Mouse (Mus musculus): ENCODE data around the gene Strip2.
A peak's percentile ranks its signal among the peaks of the same experiment; 100 is the strongest.

Gene Strip2

GRCm38 (mm10) chr6:29930665-29931064 lies 13.9 kb downstream of the Strip2 start:
- DNase-seq: no peak

DNA sequence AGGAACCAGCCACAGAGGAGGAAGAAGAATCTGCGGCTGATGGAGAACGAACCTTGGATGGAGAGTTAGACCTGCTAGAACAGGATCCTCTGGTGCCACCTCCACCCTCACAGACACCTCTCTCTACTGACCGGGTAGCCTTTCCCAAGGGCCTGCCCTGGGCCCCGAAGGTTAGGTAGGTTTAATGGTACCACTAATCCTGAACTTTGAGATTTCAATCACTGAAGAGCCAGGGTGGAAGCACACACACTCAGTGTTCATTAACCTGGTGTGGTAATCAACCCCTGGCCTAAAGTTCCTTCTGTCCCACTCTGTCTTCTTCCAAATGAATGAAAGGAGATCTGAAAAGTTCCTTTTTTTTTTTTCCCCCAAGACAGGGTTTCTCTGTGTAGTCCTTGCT lies 14.4 kb downstream of the Strip2 start:
- DNase-seq: no peak

DNA sequence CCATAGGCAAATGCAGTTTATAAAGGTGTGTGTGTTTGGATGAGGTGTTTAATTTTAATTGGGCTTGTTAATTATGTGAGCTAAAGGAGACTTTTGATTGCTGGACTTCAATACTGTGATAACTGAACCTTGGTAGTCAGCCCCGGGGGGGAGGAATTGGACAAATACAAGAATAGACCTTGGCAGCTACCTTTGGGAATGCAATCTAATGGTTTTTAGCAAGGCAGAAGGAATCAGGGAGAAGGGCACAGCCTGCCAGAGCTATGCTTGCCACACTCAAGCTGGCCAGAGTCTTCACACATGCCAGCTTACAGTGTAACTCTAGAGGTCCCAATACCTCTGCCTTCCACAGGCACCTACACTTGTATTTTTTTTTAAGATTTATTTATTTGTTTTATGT lies 18.9 kb downstream of the Strip2 start:
- DNase-seq: peak; percentile 15

DNA sequence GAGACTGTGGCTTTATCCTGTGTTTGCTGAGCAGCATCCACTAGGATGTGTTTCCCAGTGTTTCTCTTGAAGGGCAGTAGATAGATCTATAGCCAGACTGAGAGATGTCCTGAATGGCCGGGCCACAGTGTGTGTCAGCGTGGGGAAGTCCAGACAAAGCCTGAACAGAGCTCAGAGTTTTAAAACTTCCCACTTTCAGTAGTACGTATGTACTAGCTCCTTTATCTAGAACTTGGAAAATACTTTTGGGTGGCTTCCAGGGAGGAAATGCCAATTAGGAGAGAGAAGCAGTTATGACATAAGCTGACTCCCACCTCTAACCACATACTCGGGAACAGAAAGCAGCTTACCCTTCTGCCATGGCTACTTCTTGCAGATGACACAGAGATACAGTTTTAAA lies 23.6 kb downstream of the Strip2 start:
- no peak for DNase-seq

- DNase-seq: no peak
Measured at GRCm38 (mm10) chr6:29941036-29941435, 24.2 kb downstream of the Strip2 start.

DNA sequence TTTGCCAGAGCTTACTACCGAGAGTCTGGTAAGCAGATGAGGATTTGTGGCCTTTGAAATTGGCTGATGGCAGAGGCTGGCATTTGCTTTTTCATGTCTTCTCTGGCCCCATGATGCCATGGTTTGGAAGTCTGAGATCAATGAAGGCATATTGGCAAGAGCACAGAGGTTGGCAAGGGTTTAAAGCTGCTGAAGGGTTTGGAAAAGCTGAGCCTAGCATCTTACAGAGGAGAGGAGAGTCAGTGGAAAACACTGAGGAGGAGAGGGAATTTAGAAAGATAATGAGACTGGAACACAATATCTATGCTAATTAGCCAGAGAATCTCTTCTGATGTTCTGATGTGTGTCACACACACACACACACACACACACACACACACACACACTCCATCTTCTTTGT lies 27.7 kb downstream of the Strip2 start:
- no peak for DNase-seq

GRCm38 (mm10) chr6:29946568-29946967 lies 29.8 kb downstream of the Strip2 start:
- DNase-seq: no peak

DNA sequence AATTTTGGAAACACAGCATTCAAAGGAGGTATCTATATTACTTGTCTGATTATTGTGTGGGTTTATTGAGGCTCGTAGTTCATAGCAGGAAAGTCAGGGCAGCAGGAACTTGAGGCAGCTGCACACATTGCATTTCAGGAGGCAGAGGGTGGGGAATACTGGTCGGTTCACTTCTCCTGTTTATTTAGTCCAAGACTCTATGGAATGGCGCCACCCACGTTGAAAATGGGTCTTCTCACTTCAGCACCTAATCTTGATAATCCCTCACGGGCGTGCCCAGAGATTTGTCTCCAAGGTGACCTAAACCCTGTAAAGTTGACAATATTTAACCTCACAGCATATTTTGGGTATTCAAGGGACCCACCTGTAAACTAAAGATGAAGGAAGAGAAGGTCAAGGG lies 31.0 kb downstream of the Strip2 start:
- DNase-seq: peak; percentile 20

DNA sequence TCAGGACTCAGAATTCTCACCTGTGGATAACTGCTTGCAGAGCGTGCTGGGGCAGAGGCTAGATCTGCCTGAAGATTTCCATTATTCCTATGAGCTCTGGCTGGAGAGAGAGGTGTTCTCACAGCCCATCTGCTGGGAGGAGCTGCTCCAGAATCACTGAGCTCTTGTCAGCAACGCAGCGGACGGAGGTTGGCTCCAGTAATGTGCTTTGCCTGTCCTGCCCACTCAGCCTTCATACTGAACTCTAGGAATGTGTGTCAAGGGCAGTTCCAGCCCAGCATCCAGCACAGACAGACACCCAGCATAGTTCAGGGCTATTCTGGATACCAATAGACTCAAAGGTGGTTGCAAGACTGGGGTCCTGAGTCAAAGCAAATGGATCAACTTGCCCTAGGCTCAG lies 39.9 kb downstream of the Strip2 start:
- no peak for DNase-seq

- DNase-seq: no peak
Measured at GRCm38 (mm10) chr6:29958669-29959068, 41.9 kb downstream of the Strip2 start.

GRCm38 (mm10) chr6:29961081-29961480 lies 44.3 kb downstream of the Strip2 start:
- DNase-seq: no peak

DNA sequence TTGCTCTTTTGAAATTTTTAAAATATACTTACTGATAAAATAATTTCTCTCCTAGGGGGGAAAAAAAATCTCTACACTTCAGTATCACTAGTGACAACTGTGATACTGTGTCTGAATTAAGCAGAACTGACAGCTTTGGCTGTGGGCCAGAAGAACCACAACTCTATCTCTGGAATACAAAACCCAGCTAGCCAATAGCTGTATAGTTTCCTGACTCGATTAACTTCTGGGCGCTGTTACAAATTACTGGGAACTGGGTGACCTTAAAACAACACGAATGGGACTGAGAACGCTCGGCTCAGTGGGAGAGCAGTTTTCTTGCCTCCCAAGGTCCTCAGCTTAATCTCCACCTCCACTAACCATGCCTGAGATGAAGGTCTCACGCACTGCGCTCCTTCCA lies 51.1 kb downstream of the Strip2 start:
- DNase-seq: no peak

GRCm38 (mm10) chr6:29973341-29973740 lies 56.5 kb downstream of the Strip2 start:
- no peak for DNase-seq

DNA sequence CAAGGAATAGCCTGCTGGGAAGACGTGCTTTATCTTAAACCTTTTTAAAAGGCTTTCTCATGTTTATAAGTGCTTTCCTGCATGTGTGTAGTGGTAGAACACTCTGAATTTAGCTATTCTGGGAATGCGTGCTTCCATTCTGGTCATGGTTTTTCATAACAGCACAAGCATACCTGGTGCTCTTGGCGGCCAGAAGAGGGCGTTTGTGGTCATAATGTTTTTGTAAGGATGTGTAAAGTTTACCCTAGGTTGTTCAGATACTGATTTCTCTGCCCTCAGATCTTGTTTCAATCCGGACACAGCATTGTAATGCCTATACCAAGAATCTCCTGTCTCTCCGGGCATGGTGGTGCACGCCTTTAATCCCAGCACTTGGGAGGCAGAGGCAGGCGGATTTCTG lies 58.0 kb downstream of the Strip2 start:
- DNase-seq: no peak

DNA sequence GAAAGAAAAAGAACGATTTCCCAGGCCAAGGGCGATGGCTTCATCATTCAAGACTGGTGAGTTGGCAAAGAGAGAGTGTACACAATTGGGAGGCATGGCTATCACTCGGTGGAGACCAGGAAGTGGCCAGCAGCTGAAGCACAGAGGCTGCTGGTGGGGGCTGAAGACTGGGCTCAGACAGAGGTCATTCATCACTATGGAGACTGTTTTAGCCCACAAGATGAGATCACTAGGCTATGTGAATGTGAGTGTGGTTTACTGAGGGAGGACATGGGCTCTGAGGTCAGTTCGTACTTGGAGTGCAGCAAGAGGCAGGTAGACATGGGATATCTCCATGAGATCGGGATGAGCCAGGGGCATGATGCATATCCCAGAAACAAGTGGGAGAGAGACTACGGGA lies 63.6 kb downstream of the Strip2 start:
- no peak for DNase-seq

DNA sequence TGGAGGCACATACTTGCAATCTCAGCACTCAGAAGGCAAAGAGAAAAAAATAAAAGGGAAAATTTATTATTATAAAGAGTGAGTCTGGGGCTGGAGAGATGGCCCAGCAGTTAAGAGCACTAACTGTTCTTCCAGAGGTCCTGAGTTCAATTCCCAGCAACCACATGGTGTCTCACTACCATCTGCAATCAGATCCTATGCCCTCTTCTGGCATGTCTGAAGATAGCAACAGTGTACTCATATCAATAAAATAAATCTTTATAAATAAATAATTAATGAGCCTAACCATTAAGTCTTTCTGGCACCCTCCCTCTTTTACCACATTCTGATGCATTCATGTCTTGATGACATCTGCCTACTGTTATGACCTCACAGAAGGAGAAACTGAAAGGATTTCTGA lies 65.0 kb downstream of the Strip2 start:
- DNase-seq: no peak

DNA sequence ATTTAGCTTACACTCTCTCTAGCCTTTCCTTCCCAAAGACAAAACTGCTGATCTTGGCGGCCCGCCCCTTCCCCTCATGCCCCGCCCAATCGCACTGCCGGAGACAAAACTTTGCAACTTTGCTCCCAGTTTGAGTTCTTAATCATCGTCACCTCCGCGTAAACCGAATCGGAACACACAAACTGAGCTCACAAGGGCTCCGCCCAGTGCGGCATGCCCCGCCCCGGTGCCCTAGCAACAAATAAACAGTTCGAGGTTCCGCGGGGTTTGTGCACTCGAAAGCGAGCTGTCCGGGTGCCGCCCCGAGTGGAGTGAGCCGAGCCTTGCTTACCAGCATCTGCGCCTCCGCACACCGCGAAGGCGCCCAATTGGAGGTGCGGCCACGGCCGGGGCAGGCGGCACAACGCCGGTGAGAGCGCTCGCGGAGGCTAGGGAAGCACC lies 68.3 kb downstream of the Strip2 start:
- peak; percentile 91 for DNase-seq

GRCm38 (mm10) chr6:29985504-29985903 lies 68.7 kb downstream of the Strip2 start:
- DNase-seq: no peak

DNA sequence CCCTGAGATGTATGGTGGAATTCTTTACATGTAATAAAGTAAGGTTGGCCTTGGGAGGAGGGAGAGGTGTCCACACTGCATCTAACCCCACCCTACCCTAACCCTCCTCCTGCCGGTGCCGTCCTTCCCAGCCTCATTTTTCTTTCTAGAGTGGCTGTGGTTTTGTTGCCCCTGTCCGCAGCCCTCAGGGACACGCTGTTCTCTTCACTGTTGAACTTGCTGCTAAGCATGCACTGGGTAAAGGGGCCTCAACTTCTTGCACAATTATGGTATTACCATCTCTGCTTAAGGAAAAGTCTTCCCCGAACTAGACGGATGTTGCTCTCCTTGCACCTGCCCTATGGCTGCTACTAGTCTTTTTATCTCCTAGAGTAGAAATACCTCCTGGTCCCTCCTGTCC lies 69.2 kb downstream of the Strip2 start:
- no peak for DNase-seq

DNA sequence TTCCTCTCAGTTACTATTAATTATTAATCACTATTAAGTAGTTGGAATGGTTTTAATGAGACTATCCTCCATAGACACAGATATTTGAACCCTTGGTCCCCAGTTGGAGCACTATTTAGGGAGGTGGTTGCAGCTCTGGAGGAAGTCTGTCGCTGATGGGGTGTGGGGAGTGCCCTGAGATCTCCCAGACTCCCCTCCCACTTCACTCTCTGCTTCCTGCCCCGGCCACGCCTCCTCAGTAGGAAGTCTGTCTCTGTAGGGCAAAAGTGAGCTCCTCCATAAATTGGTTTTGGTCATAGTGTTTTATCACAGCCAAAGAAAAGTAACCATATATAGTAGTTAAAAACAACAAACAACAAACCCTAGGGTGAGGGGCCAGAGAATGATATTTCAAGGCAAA lies 70.4 kb downstream of the Strip2 start:
- no peak for DNase-seq

DNA sequence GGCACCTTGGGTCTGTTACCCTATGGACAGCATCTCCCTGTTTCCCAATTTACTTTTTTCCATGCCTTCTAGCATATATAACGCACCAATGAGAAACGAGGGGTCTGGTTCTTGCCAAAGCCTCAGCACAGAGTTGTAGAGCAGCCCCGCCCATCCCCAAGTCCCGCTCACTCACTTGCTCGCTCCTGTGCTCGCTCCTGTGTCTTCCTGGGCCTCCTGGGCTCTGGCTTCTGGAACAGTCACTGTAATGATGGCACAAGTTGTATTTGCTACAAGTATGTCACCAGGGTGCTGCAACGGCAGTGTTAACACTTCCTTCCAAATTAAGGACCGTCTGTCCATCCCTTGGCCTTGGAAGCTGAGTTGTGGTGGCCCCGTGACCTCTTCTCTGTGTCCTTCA lies 81.3 kb downstream of the Strip2 start:
- DNase-seq: no peak

GRCm38 (mm10) chr6:29998771-29999170 lies 82.0 kb downstream of the Strip2 start:
- no peak for DNase-seq

DNA sequence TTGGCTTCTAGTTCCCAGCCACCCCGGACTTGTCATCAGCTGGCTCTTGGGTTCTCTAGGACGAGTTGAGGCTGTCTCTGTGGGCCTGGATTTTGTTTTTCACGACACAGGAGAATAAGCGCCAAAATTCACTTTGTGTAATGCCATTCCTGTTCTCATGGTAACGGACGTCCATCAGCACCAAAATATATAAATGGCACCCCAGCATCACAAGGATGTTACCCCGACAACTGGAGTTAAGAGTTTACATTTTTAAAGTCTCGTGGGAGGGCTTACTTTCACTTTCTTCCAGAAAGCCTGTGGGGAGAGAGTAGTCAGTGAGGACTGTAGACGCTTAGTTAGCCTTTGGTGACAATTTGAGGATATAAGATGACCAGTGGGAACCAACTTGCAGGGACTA lies 85.8 kb downstream of the Strip2 start:
- DNase-seq: no peak

DNA sequence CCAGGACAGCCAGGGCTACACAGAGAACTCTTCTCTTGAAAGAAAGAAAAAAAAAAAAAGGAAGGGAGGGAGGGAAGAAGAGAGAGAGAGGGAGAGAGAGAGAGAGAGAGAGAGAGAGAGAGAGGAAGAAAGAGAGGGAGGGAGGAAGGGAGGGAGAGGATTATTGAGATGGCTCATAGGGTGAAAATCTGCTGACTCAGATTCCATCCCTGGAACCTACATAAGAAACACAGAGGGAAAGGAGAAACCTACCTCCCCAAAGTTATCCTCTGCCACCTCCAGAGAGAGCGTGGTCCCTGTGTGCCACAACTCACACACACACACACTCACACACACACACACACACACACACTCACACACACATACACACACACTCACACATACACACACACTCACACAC lies 89.0 kb downstream of the Strip2 start:
- DNase-seq: no peak

DNA sequence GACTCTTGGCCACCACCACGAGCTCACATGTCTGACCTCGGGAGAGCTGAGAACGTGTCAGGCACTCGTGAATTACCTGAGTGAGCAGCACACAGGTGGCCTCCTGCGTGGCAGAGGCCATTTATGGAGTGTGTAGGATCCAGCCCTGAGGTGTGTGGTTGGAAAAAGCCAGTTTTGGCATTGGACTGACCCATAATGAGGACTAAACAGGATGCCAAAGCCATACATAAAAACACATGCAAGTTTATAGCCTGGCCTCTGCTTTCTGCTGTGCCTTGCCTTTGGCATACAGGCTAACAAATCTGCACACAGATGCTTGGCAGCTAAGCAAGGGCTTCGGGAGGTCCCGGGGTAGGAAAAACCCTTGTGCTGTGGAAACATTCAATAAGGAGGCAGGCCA lies 92.4 kb downstream of the Strip2 start:
- no peak for DNase-seq
